Mouse (Mus musculus) adrenal gland, adult (tissue): Measurements from ENCODE around the gene Hist1h2ae.
"Not testable (repeated sequence)": the region's sequence is repeated elsewhere in the genome, so short reads cannot be mapped to it uniquely, and the experiment has no call there.

Experiments
- DNase-seq, 2 experiments: peaks; one replicate each; pipeline ENCODE4 v3.0.0; 2022 to 2023; ENCODE audit warnings: low spot score in 1 of 2; ENCODE audit not compliant: inconsistent age in 2 of 2

Hist1h2ae gene

GRCm38 (mm10) chr13:23564482-23564881, 6.5 kb downstream of the Hist1h2ae start:
- DNase-seq, result no peak

GRCm38 (mm10) chr13:23562699-23563462, 8.1 kb downstream of the Hist1h2ae start:
- peak; percentile 49 to 90 for DNase-seq

- DNase-seq, result peak; percentile 95 to 98
These were observed 8.9 kb downstream of the Hist1h2ae start, which contains the start of gene Hist1h3e for GRCm38 (mm10) chr13:23561883-23562659. TSS of gene Hist1h3e (minus strand) at chr13:23562369.

GRCm38 (mm10) chr13:23561531-23561882, 9.5 kb downstream of the Hist1h2ae start:
- not testable (repeated sequence) for DNase-seq

- not testable (repeated sequence) for DNase-seq
These were observed 10.3 kb downstream of the Hist1h2ae start for GRCm38 (mm10) chr13:23560699-23561098.

- no peak for DNase-seq
These were observed 14.1 kb downstream of the Hist1h2ae start for GRCm38 (mm10) chr13:23556906-23557305.

GRCm38 (mm10) chr13:23555839-23556416, 15.1 kb downstream of the Hist1h2ae start:
- DNase-seq, result peak; percentile 66 to 94

- peak; percentile 76 to 93 for DNase-seq
These were observed 15.8 kb downstream of the Hist1h2ae start for GRCm38 (mm10) chr13:23554925-23555838.

GRCm38 (mm10) chr13:23554393-23554792, 16.6 kb downstream of the Hist1h2ae start:
- no peak for DNase-seq

GRCm38 (mm10) chr13:23552962-23553361, 18.1 kb downstream of the Hist1h2ae start, which contains the start of gene Hist1h1d:
TSS of gene Hist1h1d (plus strand) at chr13:23553262.
- no peak for DNase-seq

GRCm38 (mm10) chr13:23551931-23552914, 18.8 kb downstream of the Hist1h2ae start:
- no peak for DNase-seq

GRCm38 (mm10) chr13:23551146-23551834, 19.7 kb downstream of the Hist1h2ae start, which contains the start of gene Hist1h4f:
TSS of gene Hist1h4f (minus strand) at chr13:23551648.
- DNase-seq, result peak; percentile 85 to 95

- DNase-seq, result no peak
These were observed 20.3 kb downstream of the Hist1h2ae start for GRCm38 (mm10) chr13:23550761-23551145.

GRCm38 (mm10) chr13:23546694-23547093, 24.3 kb downstream of the Hist1h2ae start:
- no peak for DNase-seq

- not testable (repeated sequence) for DNase-seq
These were observed 26.3 kb downstream of the Hist1h2ae start for GRCm38 (mm10) chr13:23544787-23545120.

- DNase-seq, result peak; percentile 81 to 97
These were observed 26.8 kb downstream of the Hist1h2ae start, which contains the start of gene Hist1h3f for GRCm38 (mm10) chr13:23543965-23544786. TSS of gene Hist1h3f (plus strand) at chr13:23544052.

- DNase-seq, result peak; percentile 76 to 95
These were observed 27.9 kb downstream of the Hist1h2ae start, which contains the start of gene Hist1h2bh for GRCm38 (mm10) chr13:23542999-23543607. TSS of gene Hist1h2bh (minus strand) at chr13:23543392.
